Mouse (Mus musculus): ENCODE results near the gene Efcab14.

Gene Efcab14

DNA sequence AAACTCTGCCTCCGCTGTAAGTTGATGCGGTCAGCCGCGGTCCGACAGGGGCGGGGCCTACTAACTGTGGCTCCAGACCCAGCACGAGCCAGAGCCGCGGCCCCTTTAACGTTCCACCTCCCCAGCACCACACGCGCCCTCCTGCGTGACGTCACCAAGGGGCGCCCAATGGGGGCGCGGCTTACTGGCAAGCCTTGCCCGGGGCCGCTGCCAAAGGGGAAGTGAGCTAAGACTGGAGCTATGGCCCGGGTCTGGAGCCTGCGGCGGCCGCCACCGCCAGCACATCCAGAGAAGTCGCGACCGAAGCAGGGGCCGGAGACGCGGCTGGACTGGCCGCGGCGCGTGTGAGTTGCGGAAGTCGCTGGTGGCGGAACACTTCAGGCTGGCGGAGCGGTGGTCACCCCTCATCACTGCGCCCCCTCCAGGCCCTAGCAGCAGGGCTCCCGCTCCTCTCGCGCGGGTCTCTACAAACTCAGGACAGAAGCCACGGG is at the start of gene Efcab14:
TSS of gene Efcab14 (plus strand) at position 194 of the 491 bp plus-strand sequence.
- DNase-seq (ENCODE audit: low read depth, low spot score), result peak; percentile 98

DNA sequence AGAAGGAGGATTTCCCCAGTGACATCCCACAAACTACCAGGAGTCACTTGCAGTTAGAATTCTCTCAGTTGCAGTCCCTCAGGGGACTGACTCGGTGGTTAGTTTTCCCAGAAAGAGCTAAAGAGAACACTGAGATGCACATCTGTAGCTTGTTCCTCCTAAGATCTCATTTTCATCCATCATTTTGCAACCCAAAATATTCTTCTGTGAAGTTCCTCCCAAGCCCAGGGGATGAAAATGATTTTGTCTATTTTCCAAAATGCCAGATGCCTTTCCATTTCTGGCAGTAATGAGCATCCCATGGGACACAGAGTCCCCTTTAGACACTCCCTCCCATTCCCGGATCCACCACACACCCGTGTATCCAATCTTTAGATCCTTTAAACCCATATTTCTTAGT is 36.1 kb upstream of the Efcab14 start:
- no peak for DNase-seq (ENCODE audit: low read depth, low spot score)

DNA sequence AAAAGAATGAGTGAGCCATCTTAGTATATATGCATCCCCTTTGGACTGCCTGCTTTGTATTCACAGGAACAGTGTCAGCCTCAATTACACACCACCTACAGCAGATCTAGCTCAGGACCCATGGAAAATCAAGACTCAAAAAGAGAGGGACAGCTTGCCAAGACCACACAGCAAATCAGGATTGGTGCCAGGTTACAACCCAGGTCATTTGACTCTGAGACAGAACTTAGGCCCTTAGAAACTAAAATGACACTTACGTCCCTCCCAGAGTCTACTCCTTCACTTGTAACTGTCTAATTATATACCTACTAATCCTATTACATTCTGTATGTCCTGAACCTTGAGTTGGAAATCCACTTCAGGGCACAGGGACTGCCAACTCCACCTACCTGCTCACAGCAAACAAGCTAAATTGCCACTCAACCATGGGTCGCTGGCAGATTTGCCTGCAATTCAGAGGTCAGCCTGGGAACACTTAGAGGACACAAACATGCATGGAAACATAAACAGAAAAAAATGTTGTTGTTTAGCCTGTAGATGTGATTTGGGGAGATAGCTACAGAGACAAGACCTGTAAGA is 33.5 kb upstream of the Efcab14 start:
- DNase-seq (ENCODE audit: low read depth, low spot score), result no peak

GRCm38 (mm10) chr4:115708974-115709593 is 28.5 kb upstream of the Efcab14 start:
- peak; percentile 54 for DNase-seq (ENCODE audit: low read depth, low spot score)

DNA sequence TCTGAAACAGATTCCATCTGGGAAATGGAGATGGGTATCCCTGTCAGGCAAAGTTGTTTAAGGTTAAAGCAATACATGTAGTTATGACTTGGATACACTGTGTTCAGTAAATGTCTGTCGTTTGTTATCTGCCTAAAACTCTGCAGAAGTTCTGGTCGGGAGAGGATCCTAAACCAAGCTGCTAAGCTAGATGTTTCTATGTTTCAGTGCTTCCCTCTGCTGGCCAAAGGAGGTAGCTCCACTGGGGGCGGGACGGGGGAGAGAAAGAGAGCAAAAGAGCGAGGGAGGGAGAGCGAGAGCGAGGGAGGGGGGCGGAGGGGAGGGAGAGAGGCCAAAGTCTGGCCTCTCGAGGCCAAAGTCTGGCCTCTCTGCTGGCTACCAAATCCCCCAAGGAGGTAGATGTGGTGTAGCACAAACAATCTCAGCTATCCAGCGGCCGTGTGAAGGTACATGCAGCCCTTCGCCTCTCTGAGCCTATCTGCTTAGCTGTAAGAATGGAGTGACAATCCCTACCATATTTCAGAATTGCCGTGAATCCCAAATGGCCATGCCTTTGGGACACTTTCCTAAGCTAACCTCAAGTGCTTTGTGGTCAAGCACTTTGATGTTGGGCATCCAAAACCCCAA is 27.6 kb upstream of the Efcab14 start:
- DNase-seq (ENCODE audit: low read depth, low spot score), result peak; percentile 81

- no peak for DNase-seq (ENCODE audit: low read depth, low spot score)
Observed at GRCm38 (mm10) chr4:115728721-115729120, 8.8 kb upstream of the Efcab14 start.

- DNase-seq (ENCODE audit: low read depth, low spot score), result peak; percentile 76
Observed at GRCm38 (mm10) chr4:115731588-115732222, 5.8 kb upstream of the Efcab14 start.

- DNase-seq (ENCODE audit: low read depth, low spot score), result no peak
Observed at GRCm38 (mm10) chr4:115732223-115732818, 5.2 kb upstream of the Efcab14 start.

DNA sequence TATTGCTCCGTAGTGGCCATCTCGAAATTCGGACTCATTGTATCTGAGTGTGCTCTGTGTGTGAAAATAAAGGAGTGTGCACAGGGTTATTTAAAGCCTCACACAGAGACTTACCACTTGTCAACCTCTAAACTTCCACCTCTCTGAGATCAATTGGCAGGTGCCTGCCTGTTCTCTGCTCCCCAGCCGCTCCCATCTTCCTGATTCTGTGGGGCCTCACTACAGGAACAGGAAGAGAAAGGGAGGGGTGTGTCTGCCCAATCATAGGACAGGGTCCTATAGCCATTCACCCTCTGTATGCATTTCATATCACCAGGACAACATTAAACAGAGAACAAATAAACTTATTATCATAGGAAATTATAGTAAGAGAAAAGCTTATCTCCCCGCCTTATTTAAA is 3.8 kb upstream of the Efcab14 start:
- no peak for DNase-seq (ENCODE audit: low read depth, low spot score)

GRCm38 (mm10) chr4:115734867-115735266 is 2.7 kb upstream of the Efcab14 start:
- DNase-seq (ENCODE audit: low read depth, low spot score), result no peak

DNA sequence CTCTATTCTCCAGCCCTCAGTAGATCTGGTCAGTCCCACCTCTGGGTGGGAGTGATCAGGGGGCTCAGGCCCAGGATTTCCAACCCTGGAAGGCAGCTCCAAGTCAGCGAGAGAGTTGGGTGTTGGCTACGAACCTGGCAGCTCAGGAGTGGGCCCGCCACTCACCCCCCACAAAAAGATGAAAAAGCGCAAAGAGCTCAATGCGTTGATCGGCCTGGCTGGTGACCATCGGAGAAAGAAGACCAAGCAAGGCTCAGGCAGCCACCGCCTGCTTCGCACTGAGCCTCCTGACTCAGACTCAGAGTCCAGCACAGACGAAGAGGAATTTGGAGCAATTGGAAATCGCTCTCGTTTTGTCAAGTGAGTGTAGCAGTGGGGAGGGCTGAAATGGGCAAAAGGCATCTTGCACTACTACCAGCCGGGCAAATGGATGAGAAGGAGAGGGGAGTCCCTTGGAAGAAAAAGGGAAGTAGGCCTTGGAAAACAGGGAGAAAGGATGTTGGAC is 989 bp downstream of the Efcab14 start:
- DNase-seq (ENCODE audit: low read depth, low spot score), result no peak

GRCm38 (mm10) chr4:115742658-115743057 is 5.1 kb downstream of the Efcab14 start:
- DNase-seq (ENCODE audit: low read depth, low spot score), result no peak

DNA sequence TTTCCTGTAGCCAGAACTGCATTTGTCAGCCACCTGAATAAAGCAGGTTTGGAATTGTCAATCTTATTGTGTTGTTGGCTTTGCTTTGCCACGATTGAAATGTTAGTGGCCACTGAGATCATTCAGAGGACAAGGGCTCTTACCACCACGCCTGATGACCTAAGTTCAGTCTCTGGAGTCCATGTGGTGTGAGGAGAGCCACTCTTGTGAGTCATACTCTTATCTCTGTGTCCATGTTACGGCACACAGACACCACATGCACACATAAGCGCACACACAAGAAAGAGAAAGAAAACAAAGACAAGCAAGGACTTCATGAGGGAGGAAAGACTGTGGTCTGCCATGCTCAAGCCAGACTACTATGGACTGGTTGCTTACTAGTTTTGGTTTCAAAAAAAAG is 5.6 kb downstream of the Efcab14 start:
- no peak for DNase-seq (ENCODE audit: low read depth, low spot score)

DNA sequence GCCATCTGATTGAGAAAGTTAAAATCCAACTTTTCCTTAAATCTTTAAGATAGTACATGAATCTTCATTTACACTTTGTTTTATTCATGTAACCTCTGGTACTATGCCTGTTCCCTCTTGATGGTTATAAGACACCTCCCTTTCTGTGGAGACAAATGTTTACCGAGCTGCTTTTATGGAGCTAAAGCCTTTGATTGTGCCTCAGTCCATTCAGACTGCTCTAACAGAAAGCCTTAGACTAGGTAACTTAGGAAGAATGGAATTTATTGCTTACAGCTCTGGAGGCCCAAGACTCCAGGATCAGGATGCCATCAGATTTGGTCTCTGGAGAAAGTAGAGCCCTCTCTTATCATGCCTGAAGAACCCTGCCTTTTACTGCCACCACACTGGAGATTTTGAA is 10.6 kb downstream of the Efcab14 start:
- DNase-seq (ENCODE audit: low read depth, low spot score), result no peak

DNA sequence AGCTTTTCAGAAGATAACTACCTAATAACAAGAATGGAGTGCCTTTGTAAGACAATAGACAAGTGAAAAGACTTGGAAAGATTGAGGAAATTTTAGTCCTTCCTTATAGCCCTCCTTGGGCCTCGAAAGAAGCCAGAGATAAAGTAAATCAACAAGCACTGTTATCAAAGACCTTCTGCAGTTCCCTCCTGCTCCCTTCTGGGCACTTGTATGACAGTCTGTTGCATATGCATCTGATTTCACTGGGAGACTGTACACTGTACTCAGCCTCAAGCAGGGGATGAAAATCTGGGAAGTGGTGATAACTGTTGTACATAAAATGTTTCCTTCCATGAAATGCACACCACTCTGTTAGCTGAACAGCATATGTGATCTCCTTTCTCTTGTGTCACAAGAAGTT is 11.8 kb downstream of the Efcab14 start:
- no peak for DNase-seq (ENCODE audit: low read depth, low spot score)

DNA sequence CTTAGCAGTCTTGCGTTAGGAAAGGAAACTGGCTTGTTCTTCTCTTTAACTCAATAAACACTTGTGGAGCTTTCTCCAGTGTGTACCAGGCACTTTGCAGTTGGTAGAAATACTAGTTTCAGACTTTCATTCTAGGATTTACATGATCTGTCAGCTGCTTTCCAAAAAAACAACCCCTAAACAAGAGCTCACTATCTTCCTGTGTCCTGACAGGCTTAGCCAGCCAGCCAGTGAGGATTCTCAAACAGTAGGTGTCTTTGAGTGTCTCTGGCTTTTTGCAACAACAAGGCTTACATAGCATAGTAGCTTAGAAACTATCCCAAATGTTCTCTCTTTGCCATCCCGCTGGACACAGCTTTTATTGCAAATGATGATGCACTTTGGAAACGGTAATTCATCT is 16.6 kb downstream of the Efcab14 start:
- peak; percentile 77 for DNase-seq (ENCODE audit: low read depth, low spot score)

DNA sequence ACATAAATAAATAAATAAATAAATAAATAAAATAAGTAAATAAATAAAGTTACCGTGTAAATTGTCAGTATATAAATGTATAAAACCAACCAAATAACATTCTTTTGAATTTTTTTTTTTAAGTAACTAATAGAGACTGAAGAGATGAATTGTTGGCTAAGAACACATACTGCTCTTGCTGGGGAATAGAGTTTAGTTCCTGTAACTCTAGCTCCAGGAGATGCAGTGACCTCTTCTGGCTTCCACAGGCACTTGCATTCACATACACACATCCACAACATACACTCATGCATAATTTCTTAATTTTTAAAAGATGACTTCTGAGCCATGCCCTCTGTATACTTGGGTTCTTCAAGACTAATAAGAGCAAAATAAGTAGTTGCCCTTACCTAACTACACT is 17.3 kb downstream of the Efcab14 start:
- DNase-seq (ENCODE audit: low read depth, low spot score), result peak; percentile 25

GRCm38 (mm10) chr4:115761206-115761605 is 23.7 kb downstream of the Efcab14 start:
- DNase-seq (ENCODE audit: low read depth, low spot score), result peak; percentile 45

- DNase-seq (ENCODE audit: low read depth, low spot score), result no peak
Observed at GRCm38 (mm10) chr4:115764581-115764980, 27.0 kb downstream of the Efcab14 start.

DNA sequence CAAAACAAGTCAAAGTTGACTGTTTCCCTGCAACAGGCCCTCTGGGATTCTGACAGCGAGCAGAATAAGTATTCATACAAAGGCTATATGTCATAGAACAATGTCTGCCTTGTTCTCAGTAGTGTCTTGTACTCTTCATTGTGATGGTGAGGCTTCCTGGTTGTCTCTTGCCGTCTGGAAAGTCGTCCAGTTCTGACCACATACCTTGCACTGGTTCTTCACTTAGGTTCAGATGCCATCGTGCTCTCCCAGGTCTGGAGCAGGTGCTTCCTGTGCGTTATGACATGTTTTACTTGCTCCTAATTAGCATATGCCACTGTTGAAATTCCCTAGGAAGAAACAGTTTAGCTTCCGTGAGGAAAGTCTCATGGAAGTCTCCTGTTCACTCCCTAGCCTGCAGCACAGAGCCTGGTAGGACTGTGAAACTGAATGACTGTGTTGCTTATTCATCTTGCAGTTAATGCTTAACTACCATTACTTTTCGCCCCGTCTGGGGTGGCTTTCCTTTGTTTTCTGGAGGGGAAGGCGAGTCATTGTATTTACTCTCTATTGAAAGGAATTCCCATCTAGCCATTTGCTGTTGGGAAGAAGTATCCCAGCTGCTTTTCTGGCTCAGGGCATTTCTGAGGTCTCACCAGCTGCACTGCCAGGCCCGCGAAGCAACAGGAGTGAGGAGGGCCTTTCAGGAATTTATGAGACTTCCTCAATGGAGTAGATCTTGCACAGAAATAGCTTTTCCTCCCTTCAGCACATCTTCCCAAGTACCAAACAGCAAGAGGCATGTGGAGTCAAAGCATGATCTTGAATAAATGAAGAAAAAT is 30.3 kb downstream of the Efcab14 start:
- DNase-seq (ENCODE audit: low read depth, low spot score), result no peak

GRCm38 (mm10) chr4:115775056-115775455 is 37.5 kb downstream of the Efcab14 start:
- no peak for DNase-seq (ENCODE audit: low read depth, low spot score)

Measured in brain, adult 2 months (tissue).